Mouse (Mus musculus) urinary bladder, postnatal 36 days (tissue): ENCODE measurements around the gene Ky.

ENCODE experiments used
- DNase-seq, 2 experiments: peaks; one replicate each; pipeline ENCODE4 v3.0.0; 2022; ENCODE audit warnings: low spot score in 2 of 2, mixed read lengths in 1 of 2

The Ky gene

GRCm38 (mm10) chr9:102505700-102506585 lies at the start of gene Ky:
Ky (plus strand) TSS chr9:102505750.
- DNase-seq, result no peak

GRCm38 (mm10) chr9:102462251-102462650 lies 43.3 kb upstream of the Ky start:
- DNase-seq, result no peak

GRCm38 (mm10) chr9:102465044-102465443 lies 40.5 kb upstream of the Ky start:
- no peak for DNase-seq

GRCm38 (mm10) chr9:102465726-102466125 lies 39.8 kb upstream of the Ky start:
- DNase-seq, result no peak

- DNase-seq, result no peak
Observed at GRCm38 (mm10) chr9:102470076-102470819, 35.3 kb upstream of the Ky start.

DNA sequence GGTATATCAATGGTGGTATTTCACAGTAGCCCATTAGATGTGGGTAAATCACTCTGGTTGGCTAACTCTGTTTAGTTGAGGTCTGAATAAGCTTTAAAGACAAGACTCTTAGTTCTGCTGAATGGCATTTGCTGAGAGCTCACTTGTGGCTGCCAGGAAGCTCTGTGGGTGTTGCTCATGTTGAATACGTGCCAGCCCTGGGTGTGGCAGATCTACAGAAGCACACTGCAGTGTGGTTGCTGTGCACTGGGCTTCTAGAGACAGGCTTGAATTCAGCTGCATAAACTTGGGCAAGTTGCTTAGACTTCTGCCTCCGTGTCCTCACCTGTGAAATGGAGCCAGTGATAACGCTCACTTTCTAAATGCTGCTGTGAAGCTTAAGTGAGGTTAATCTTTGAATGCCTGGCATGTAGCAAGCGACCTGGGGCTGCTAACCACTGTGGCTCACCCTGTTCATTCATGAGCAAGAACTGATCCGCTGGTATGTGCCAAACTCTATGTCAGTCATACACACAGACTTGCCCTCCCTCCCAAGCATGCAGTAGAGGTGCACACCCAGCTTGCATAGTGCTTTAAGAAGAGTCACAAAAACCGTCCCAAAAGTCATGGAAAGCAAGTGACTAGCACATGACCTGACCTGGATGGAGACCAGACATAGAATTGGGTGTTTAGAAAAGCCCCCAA lies 27.6 kb upstream of the Ky start:
- DNase-seq, result peak in 1 of 2 experiments; percentile 15

DNA sequence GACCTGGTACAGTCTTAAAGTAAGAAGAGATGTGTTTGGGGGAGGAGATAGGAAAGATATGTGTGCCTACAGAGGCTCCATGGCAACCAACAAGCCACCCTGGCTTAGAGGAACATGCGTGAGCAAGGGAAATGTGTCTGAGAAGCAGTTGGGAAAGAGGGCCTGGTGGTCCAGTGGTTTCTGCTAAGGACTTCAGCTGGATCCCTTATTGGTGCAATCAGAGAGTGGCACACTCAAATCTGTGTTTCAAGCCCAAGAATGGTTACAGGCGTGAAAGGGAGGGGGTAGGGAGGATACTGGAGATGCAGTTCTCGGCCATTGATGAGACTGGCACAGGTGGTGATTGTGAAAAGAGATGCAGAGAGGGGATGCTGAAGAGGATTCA lies 27.1 kb upstream of the Ky start:
- no peak for DNase-seq

GRCm38 (mm10) chr9:102479022-102479421 lies 26.5 kb upstream of the Ky start:
- DNase-seq, result peak in 1 of 2 experiments; percentile 7

DNA sequence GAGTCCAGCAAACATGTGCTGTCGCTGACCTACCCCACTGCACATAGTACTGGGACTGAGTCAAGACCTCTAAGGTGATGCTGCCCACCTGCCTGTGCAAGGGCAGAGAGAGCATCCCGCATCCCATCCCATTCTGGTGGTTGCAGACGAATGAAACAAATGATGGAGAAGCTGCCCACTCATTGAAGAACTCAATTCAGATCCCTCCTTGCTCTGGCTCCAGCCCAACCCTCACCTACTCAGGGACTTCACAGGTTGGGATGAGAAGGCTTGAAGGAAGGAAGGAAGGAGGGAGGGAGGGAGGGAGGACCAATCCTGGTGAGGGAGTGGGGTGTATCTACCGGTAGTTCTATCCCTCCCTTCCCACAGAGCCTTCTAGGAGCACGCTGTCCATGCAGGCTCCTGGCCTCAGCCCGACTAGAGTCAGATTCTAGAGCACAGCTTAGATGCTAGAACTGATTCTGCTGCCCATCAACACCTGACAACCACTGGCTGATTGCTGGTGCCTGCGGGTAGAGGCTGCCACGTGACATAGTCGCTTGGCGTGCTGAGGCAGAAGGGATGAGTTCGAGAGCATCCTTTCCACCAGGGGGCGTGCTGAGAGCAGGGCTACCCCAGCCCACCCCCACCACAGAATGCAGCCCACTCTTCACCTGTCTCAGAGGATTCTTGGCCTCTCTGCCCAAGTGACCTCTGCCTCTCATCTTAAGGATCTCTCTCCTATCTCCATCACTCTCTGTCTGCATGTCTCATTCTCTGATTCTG lies 13.3 kb upstream of the Ky start:
- DNase-seq, result no peak

DNA sequence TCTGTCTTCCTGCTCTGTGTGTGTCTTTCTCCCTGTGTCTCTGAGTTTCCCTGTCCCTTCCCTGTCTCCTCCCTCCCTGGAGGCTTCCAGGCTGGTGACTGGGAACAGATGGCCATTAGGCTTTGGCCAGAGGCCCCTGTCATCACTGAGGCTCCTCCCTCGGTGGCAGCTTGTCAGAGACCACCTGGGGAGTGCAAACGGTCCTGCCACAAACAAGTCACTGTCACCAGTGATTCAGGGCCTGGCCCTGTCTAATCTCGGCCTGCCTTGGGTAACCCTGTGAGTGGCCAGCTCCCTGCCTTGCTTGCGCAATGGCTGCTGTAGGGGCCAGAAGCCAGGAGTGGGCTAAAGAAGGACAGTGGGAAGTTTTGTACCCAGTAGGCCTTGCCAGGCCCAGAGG lies 12.5 kb upstream of the Ky start:
- peak; percentile 6 to 11 for DNase-seq

DNA sequence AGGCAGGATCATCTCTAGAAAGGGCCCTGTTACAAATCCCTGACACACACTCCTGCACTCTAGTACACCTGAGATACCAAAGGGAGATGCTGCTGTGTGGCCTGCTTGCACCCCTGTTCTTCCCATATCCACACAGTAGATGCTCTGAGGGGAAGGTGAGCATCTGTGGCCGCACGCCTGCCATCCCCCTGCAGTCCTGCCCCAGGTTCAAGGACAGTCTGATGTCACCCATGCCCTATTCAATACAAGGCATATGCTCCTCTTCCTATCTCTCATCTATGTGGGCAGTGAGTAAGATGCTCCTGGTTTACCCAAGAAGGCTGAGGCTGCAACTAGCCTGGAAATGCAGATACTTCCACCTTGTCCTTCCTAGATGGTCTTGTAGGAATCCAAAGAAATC lies 11.6 kb upstream of the Ky start:
- DNase-seq, result no peak

GRCm38 (mm10) chr9:102494454-102494853 lies 11.1 kb upstream of the Ky start:
- DNase-seq, result no peak

DNA sequence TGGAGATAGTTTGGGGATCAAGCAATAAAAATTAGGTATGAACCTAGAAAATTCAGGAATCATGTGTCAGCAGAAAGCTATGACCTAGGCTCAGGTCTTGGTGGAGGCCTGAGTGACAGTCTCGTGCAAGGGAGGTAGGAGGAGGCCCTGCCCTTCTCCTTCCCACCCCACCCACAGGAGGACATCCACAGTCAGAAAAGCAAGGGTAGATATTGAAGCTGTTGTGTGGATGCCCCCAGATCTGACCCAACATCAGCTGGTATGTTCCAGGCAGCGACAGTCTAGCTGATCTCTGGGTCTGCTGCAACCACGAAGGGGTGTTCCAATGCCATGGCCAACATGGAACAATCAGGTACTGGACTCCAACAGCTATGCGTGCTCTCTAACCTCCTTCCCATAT lies 10.3 kb upstream of the Ky start:
- DNase-seq, result no peak

- DNase-seq, result no peak
Observed at GRCm38 (mm10) chr9:102496481-102497041, 9.0 kb upstream of the Ky start.

- no peak for DNase-seq
Observed at GRCm38 (mm10) chr9:102497089-102497690, 8.4 kb upstream of the Ky start.

DNA sequence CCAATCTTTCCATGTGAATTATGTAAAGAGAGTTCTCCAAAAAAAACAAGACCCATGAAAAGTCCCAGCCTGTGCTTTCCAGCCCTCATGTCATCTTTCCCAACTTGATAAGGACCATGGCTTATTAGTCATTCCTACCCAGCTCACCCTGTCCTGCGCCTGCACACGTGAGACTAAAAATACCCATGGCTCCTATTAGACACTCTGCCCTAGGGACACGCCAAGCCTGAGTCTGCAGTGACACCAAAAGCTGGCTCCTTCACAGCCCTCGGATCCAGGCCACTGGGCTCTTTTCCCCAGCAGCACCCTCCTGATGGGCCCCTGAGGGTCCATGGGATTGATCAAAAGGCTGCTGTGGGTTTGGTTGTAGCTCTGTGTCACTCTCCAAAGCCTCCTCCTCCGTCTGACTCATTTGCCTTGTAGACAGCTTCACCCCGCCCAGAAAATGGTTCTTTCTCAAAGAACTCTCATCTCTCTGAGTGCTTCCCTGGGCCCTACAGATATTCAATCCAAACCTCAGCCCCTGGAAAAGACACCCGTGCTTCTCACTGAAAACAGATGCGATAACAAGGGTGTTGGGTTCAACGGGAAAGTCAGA lies 7.6 kb upstream of the Ky start:
- no peak for DNase-seq

GRCm38 (mm10) chr9:102498701-102499100 lies 6.8 kb upstream of the Ky start:
- no peak for DNase-seq

DNA sequence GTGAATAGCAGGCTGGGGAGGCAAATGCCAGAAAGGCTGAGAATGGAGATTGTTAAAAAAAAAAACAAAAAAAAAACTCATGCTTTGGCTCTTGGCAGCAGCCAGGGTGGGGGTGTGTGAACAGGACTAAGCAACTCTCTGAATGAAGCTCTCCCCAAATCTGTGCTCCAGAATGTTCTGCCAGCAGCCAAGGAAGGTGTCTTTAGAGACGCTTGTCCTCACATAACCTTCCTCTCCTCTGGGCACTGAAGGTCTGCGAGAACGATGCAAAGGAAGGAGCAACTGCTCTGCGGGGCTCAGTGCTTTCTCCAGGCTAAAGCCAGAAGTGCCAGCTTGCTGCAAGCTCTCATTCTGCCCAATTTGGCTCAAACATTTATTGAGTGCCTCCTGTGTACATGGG lies 6.3 kb upstream of the Ky start:
- no peak for DNase-seq

- no peak for DNase-seq
Observed at GRCm38 (mm10) chr9:102499746-102500145, 5.8 kb upstream of the Ky start.

DNA sequence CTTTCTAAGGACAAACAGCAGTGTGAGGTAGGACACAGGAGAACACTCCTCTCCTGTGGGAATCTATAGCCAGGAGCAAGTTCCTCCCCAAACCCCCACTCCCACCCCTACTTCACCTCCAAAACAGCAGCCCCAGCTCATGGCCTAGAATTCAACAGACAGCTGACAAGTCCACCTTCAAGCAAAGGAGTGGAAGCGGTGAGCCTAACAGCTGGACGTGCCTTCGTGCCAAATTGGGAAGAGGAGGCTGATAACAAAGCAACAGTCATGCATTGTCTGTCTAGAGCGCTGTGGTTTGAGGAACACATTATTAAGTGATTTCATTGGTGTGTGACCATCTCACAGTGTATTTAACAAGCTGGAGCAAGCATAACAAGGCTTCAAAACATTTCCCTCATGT lies 4.4 kb upstream of the Ky start:
- no peak for DNase-seq
